Mouse (Mus musculus) CH12.LX (cell line): ENCODE measurements around the gene Dpf3.

Experiments
- CHD1 ChIP-seq: IDR thresholded peaks from 2 replicates; pipeline ENCODE4 v1.6.1; 2012; ENCODE audit warnings: low read depth, low read length, improper control_type of control experiment, inconsistent platforms
- CTCF ChIP-seq, 2 experiments: IDR thresholded peaks in 1 of 2; conservative IDR thresholded peaks in 1 of 2; 2 replicates each; pipeline ENCODE4 v1.5.1; 2011 to 2012; ENCODE audit warnings: low read depth in 2 of 2, low read length in 2 of 2, improper control_type of control experiment in 1 of 2, inconsistent platforms in 1 of 2, mild to moderate bottlenecking in 1 of 2, moderate library complexity in 1 of 2
- ELF1 ChIP-seq: IDR thresholded peaks from 2 replicates; pipeline ENCODE4 v1.6.1; 2014; ENCODE audit warnings: low read depth, mild to moderate bottlenecking, inconsistent platforms, low read length, improper control_type of control experiment
- EP300 ChIP-seq: IDR thresholded peaks from 2 replicates; pipeline ENCODE4 v1.6.1; 2011; ENCODE audit warnings: low read length, improper control_type of control experiment
- ETS1 ChIP-seq: conservative IDR thresholded peaks from 2 replicates; pipeline ENCODE4 v1.6.1; 2012; ENCODE audit warnings: low read depth, mild to moderate bottlenecking, inconsistent platforms, low read length, improper control_type of control experiment, moderate library complexity
- IRF4 ChIP-seq: IDR thresholded peaks from 2 replicates; pipeline ENCODE4 v1.6.1; 2014; ENCODE audit warnings: low read depth, mild to moderate bottlenecking, inconsistent platforms, low read length, improper control_type of control experiment
- KAT2A ChIP-seq: IDR thresholded peaks from 2 replicates; pipeline ENCODE4 v1.6.1; 2012; ENCODE audit warnings: low read length, improper control_type of control experiment, inconsistent platforms; ENCODE audit not compliant: insufficient replicate concordance
- MAFK ChIP-seq: IDR thresholded peaks from 2 replicates; pipeline ENCODE4 v1.6.1; 2011; ENCODE audit warnings: low read length, improper control_type of control experiment; ENCODE audit not compliant: insufficient replicate concordance
- MAX ChIP-seq: IDR thresholded peaks from 2 replicates; pipeline ENCODE4 v1.6.1; 2011; ENCODE audit warnings: low read length, improper control_type of control experiment
- MEF2A ChIP-seq: IDR thresholded peaks from 2 replicates; pipeline ENCODE4 v1.6.1; 2014; ENCODE audit warnings: low read depth, mild to moderate bottlenecking, inconsistent platforms, low read length, improper control_type of control experiment, borderline replicate concordance
- MXI1 ChIP-seq: IDR thresholded peaks from 2 replicates; pipeline ENCODE4 v1.6.1; 2011; ENCODE audit warnings: mild to moderate bottlenecking, low read depth, low read length, improper control_type of control experiment
- POLR2A ChIP-seq: IDR thresholded peaks from 2 replicates; pipeline ENCODE4 v1.6.1; 2011; ENCODE audit warnings: low read depth, mild to moderate bottlenecking, improper control_type of control experiment, low read length
- TBP ChIP-seq: conservative IDR thresholded peaks from 2 replicates; pipeline ENCODE4 v1.6.1; 2011; ENCODE audit warnings: low read depth, low read length, improper control_type of control experiment
- ZNF384 ChIP-seq: IDR thresholded peaks from 2 replicates; pipeline ENCODE4 v1.6.1; 2012; ENCODE audit warnings: low read depth, low read length, improper control_type of control experiment, inconsistent platforms

- TF ChIP-seq EP300 (no peak), ZNF384 (no peak), IRF4 (no peak), POLR2A (no peak), MEF2A (no peak), CHD1 (no peak), ETS1 (no peak), MAFK (no peak), ELF1 (no peak), KAT2A (no peak), CTCF (conservative IDR thresholded peaks at IDR 0.05 in 1 of 2, IDR thresholded peaks at IDR 0.05 in 1 of 2; ENCODE audit: low read depth in 2 of 2, low read length in 2 of 2) (no peak), MAX (no peak), TBP (no peak), MXI1 (no peak)
These were observed 160.1 kb downstream of the Dpf3 start for GRCm38 (mm10) chr12:83327451-83327850.
